Mouse (Mus musculus) gastrocnemius, postnatal 36 days (tissue): ENCODE data around the gene Ttc7. TPM values are rescaled to one million over a fixed set of nuclear protein-coding genes. Genes with fewer than 3 reads are reported as not detected.
"Not testable (repeated sequence)": the region's sequence is repeated elsewhere in the genome, so short reads cannot be mapped to it uniquely, and the experiment has no call there.

Experiments
- DNase-seq, 2 experiments: peaks; one replicate each; pipeline ENCODE4 v3.0.0; 2022
- intact Hi-C: fragments of 180-260 bp; cut with DNase I; formaldehyde crosslinking; loops from one replicate; pipeline ENCODE4 v1.15.1; 2025
- total RNA-seq, 2 experiments: library from RNA; stranded (reverse); gene quantifications; 2 replicates each; pipeline ENCODE4 v1.2.3; 2021

Ttc7 gene
- total RNA-seq, 2 experiments from 2014 or later, result 6.8 to 8.2 TPM

GRCm38 (mm10) chr17:87285731-87286465, 3.2 kb downstream of the Ttc7 start:
- intact Hi-C loops, result no loop called here
- no peak for DNase-seq

DNA sequence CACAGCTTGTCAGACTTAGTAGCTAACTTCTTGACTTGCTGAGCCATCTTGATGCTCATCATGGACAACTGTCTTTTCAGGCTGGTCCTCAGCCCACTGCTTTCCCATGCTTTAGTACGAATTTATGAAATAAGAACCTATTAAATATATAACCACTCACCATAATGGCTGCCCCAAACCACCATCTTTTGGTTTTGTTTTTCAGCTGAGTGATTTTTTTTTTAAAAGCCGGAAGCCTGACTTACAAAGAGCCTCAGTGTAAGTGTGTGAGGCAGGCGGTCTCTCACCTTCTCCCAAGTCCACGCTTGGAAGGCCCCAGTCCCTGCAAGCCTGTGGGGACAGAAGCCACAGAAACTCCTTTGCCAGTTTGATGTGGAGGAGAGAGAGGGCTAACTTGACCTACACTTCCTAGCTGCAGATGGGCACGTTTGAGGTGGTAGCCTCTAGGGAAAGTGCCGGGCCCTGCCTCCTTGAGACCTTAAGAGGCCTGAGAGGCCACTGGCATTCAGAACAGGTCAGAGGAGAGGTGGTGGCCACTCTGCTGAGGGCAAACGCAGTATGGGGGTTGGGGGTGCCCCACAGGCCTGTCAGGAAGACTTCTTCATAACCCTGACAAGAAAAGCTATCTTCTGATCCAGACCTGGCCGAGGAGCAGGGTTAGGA, 3.9 kb downstream of the Ttc7 start:
- no peak for DNase-seq
- intact Hi-C loops, result no loop called here

DNA sequence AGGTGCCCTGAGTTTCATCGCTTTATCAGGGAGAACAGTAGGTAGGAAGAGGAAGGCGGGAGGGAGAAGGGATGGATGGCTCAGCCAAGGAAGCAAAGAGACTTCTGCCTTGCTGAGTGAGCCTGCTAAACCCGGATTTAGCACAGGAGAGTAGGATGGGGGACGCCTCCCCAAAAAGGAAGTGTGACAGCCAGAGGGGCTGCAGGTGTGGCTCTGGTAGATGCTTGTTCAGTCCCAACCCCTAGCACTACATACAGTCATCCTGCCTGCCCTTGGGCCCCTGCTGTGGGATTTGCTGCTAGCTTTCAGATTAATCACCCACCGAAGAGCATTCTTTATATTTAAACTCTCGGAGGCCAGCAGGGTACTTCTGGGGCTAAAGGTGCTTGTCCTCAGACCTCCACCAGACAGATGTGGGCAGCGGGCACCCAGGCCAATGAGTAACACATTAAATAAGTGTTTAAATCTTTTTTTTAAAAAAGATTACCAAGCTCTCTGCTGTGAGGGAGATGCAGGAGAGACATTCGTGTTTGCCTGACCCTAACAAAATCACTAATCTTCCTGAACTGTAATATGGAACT, 4.6 kb downstream of the Ttc7 start:
- intact Hi-C loops, result no loop called here
- no peak for DNase-seq

DNA sequence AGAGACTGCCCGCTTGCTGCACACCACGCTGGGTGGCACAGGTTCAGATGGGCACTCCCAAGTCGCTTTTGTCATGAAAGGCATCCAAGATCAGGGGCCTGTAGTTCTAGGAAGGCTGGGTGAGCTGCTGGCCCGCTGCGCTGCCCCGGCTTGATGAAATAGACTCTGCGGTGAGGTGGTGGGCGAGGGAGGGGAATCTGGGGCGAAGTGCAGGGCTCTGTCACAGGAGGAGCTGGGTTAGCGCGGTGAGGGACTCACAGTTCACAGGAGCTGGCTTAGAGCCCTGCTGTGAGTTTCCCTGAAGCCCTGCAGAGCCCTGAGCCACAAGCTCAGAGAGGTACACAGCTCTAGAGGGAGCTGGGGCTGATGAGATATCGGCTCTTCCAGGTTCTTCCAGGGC, 5.4 kb downstream of the Ttc7 start:
- intact Hi-C loops, result no loop called here
- DNase-seq, result no peak

DNA sequence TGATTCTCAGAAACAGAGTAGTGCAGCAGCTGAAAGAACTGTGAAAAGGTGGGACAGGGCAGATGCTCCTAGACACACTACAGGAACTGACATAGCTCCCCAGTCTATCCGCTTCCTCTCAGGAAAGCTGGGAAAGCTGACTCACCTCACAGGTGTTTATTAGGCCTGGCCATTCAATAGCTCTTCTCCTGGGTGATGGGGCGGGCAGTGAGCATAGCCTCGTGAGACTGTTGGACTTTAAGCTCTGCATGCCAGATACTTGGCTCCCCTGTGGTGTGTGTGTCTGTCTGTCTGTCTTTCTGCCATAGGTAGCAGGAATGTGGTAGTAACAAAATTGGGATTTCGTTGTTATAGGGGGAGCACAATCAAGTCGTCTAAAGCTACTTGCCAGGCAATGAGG, 6.7 kb downstream of the Ttc7 start:
- DNase-seq, result no peak
- intact Hi-C loops, result no loop called here

GRCm38 (mm10) chr17:87291037-87291436, 8.4 kb downstream of the Ttc7 start:
- intact Hi-C loops, result no loop called here
- DNase-seq, result no peak

GRCm38 (mm10) chr17:87291782-87292181, 9.1 kb downstream of the Ttc7 start:
- DNase-seq, result no peak
- intact Hi-C loops, result no loop called here

DNA sequence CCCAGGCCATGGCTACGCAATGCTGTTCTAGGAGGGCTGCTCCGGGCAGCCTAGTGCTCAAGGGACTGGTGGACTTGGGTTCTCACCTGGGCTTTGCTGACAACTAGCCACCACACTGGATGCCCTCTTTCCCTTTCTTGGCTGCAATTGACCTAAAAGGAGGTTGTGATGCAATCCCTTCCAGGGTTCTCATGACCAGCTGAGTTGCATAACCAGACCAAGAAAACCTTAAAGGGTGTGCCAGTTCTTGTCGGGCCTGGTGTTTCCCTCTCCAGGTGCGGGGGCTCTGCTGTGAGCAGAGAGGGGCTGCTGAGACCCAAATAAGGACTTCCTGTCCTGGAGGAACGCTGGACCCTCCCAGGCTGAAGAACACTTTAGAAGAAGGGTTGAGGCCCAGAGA, 10.4 kb downstream of the Ttc7 start:
- intact Hi-C loops, result no loop called here
- DNase-seq, result no peak

DNA sequence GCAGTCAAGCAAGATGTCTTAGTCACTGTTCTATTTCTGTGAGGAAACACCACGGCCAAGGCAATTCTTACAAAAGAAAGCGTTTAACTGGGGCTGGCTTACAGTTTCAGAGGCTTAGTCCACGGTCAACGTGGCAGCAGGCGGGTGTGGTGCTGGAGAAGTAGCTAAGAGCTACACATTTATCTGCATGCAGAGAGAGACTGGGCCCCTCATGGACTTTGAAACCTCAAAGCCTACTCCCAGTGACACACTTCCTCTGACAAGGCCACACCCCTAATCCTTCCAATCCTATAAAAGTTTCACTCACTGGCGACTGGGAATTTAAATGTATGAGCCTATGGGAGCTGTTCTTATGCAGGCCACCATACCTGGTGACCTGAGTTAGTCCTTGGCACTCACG, 13.1 kb downstream of the Ttc7 start:
- DNase-seq, result no peak

DNA sequence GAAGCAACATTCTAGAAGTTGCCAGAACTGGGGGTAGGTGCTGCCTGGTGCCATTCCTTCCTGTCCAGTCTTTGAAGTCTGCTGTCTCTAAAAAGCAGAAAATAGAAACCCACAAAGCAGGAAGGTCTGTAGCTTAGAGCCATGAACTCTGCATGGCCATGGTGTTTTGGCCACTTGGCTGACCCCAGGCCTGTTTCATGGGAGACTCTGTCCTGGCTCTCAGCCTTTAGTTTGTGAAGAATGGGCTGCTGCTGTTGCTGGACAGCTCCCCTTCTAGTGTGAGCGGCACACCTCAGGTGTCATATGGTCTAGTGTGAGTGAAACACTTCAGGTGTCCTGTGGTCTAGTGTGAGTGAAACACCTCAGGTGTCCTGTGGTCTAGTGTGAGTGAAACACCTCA, 14.0 kb downstream of the Ttc7 start:
- intact Hi-C loops, DNase-seq: not testable (repeated sequence)

More for the DNA sequence above, 13.1 kb downstream of the Ttc7 start:
- intact Hi-C loops, result no loop called here

DNA sequence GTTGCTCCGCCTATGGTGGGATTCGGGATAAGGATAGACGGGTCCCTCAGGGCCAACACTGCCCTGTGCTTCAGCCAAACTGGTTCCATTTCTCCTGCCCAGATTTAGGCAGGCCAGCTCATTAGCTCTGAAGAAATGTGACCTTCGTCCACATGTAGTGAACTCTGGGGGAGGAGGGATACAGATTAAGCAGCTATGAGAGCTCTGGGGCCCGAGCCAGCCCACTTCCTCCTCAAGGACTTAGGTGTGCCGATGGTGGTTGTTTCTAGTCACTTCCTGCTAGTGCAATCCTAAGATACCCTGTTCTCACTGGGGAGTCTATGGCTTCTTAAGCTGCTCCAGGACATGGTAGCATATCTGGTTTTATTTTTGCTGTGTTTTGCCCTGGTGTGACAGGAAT, 16.3 kb downstream of the Ttc7 start:
- intact Hi-C loops, result no loop called here
- no peak for DNase-seq

GRCm38 (mm10) chr17:87300340-87300739, 17.7 kb downstream of the Ttc7 start:
- no peak for DNase-seq
- intact Hi-C loops, result no loop called here

DNA sequence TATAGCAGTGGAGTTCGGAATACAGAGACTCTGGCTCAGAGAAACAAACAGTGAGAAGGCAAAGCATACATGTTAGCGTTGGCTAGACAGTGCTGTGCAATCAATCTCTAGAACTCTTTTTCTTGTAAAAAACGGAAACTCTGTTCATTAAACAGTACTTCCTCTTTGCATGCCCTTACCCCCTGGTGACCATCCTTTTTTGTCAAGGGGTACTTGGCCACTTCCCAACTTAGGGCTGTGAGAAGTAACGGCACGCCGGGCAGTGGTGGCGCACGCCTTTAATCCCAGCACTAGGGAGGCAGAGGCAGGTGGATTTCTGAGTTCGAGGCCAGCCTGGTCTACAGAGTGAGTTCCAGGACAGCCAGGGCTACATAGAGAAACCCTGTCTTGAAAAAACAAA, 18.9 kb downstream of the Ttc7 start:
- DNase-seq, intact Hi-C loops: not testable (repeated sequence)

DNA sequence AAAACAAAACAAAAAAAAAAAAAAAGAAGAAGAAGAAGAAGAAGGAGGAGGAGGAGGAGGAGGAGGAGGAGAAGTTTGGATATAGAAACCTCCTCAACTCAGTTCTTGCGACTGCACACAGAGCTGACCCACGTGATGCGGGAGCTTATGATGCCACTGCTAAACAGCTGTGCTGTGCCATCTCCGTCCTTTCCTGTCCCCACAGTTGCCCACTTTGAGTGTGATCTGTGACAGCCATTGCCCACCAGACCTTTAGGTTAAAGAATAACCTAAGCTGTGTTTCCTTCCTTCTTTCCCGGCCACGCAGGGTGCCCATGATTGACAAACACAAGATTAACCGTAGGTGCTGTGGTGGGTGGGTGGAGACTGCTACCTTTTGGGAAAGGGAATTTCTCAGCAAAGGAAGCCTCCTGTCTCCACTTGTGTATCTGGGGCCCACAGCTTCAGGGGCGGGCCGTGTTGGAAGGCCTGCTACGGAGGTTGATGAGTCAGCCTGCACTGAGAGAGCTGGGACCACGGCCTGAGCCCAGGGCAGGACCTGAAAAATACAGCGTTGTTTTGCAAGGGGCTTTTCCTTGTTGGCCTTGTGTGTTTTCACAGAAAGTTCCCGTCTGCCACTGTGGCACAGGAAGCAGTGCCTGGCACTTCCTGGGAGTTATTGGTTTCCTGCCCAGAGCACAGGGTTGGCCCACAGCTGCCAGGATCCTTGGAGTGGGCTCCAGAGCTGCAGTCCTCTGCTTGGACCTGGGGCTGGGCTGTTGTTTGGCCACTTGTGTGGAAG, 19.5 kb downstream of the Ttc7 start:
- DNase-seq, result peak; percentile 30 to 36

DNA sequence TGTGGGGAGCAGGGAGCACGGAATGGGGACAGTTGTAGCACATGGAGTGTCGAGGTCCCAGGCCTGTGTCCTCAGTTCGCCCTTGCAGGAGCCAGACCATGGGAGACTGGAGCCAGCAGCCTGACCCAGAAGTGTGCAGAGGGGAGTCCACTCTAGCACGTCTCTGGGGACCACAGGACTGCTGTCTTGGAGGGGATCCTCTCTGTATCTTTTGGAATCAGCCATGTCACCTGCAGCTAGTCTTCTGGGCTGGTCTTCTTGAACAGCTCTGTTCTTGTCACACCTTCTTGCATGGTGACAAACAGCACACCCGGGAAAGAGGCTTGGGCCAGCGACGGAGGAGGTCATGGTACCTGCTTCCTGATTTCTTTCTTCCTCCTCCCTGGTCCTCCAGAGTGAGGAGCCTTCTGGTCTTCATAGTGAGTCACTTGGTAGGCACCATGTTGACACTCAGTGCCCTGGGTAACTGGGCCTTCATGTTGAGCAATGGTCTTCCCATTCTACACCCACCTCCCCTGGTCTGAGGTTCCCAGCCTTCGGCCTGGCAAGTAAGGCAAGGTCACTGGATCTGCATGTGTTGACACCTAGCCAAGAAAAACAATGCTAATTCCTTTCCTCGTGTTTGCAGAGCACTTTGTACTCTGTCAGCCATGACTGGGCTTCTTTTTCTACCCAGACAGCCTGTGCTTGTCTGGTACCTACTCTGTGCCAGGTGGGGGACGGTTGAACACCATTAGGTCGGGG, 21.6 kb downstream of the Ttc7 start:
- DNase-seq, result no peak
- intact Hi-C loops, result no loop called here

More for the DNA sequence above, 19.5 kb downstream of the Ttc7 start:
- intact Hi-C loops, result no loop called here

DNA sequence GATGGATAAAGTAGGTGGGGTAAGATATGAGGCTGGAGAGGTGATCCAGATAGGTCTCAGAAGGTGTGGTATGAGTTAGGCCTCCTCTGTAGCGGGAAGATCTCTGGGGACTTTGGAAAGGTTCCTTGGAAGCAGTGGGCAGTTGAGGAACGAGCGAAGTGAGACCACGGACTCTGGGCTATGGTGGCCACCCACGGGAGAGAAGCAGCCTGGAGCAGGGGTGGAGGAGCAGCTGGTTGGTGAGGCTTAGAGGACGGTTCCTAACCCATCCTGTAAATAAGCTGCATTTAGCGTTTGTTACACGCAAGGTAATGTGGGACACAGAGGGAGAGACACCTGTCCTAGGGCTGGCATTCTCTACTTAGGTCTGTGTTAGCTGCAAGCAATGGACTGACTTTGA, 22.4 kb downstream of the Ttc7 start:
- DNase-seq, result no peak
- intact Hi-C loops, result no loop called here

- intact Hi-C loops, result no loop called here
- DNase-seq, result no peak
Measured at GRCm38 (mm10) chr17:87306746-87307145, 24.1 kb downstream of the Ttc7 start.

- no peak for DNase-seq
- intact Hi-C loops, result no loop called here
Measured at GRCm38 (mm10) chr17:87309073-87309788, 26.5 kb downstream of the Ttc7 start.

DNA sequence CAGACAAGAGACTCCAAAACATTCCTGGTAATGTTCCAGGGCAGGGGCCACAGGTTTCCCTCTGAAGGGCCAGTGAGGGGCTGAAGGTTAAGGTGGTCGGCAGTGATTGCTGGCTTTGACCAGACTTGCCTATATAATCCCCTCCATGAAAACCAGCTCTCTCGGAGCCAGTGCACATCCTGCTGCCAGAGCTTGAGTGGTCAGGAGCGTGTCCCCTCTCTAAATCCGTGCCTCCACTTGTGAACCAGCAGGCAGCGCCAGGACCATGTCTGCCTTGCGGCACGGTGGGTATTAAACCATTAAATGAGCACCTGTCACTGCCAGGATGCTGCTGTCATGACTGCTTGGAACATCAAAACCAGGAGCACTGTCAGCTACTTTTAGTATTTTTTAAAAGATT, 27.8 kb downstream of the Ttc7 start:
- DNase-seq, result no peak
- intact Hi-C loops, result loop anchor here (5.0 kb wide), 1 partner anchor 352 kb away; no protein-coding TSS in a partner anchor

DNA sequence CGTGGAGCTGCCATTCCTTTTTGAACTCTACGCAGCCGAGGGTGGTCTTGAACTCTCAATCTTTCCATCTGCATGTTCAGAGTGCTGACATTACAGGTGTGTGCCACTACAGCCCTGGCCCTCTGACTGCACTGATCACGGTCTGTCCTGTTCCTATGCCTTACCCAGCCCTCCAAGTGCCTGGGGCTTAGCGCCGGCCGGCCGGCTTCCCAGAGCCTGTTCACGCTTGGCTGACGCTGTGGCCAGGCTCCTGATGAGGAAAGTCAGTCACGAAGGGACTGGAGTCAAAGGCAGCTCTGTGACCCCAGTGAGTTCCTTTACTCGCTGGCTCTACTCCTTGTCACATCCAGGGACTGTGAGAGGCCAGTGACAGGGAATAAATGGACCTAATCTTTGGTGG, 29.7 kb downstream of the Ttc7 start:
- DNase-seq, result no peak
- intact Hi-C loops, result loop anchor here (5.0 kb wide), 1 partner anchor 350 kb away; no protein-coding TSS in a partner anchor
